ENCODE assay signal across 9 mouse cellular contexts in genomic region chr7:101378796-101379465, GRCm38 (mm10). TPM values are rescaled to one million over a fixed set of nuclear protein-coding genes. Genes with fewer than 3 reads are reported as not detected.
A peak's percentile ranks its signal among the peaks of the same experiment; 100 is the strongest.
DNase-seq lines count a peak whose midpoint lies in the region; ATAC-seq lines count a peak whose summit lies in the region.
"Had no signal": no experiment of that assay in that cellular context is flagged by ENCODE, and none has a peak within 500 bp of the region (broad histone marks: within the 10 kb centered on the region; RNA-seq: fewer than 3 reads in every experiment).

No protein-coding gene starts in this region.

- no peaks in the 10 kb centered on the region for H3K36me3 ChIP-seq in midbrain, embryonic 10.5 days
- no peaks in the 10 kb centered on the region for H3K36me3 ChIP-seq in midbrain, embryonic 14.5 days (ENCODE audit: control insufficient read depth, insufficient read depth, low read length)

- H3K4me2 ChIP-seq in midbrain, embryonic 14.5 days (ENCODE audit: low read length): no peak overlapping the region

- H3K9ac ChIP-seq in midbrain, embryonic 14.5 days (replicated peaks; ENCODE audit: low read length): no peak overlapping the region

- H3K4me3 ChIP-seq in midbrain, embryonic 10.5 days: no peak overlapping the region
- no peak overlapping the region for H3K4me3 ChIP-seq in midbrain, embryonic 14.5 days (replicated peaks; ENCODE audit: low read depth, low read length)
- H3K4me3 ChIP-seq: erythroblast, embryonic 14.5 days had no signal

- H3K27me3 ChIP-seq in midbrain, embryonic 10.5 days (ENCODE audit: low read depth, poor library complexity, severe bottlenecking): no peaks in the 10 kb centered on the region
- H3K27me3 ChIP-seq in midbrain, embryonic 14.5 days (ENCODE audit: control insufficient read depth, insufficient read depth, low read length): no peaks in the 10 kb centered on the region

- ATAC-seq in midbrain, embryonic 14.5 days (ENCODE audit: low FRiP score, low TSS enrichment): no peak

- H3K4me1 ChIP-seq in midbrain, embryonic 10.5 days: peaks cover 26% of the 10 kb centered on the region
- no peaks in the 10 kb centered on the region for H3K4me1 ChIP-seq in midbrain, embryonic 14.5 days (ENCODE audit: control insufficient read depth, insufficient read depth, low read length)

- 66% methylated on average over 5 of the region's 5 CpGs for WGBS in midbrain, embryonic 10.5 days
- 65% methylated on average over 5 of the region's 5 CpGs for WGBS in midbrain, embryonic 14.5 days

- H3K27ac ChIP-seq in midbrain, embryonic 10.5 days (replicated peaks): peak overlapping the region; percentile 46
- no peak overlapping the region for H3K27ac ChIP-seq in midbrain, embryonic 14.5 days (replicated peaks; ENCODE audit: low read depth, low read length)

- H3K9me3 ChIP-seq in midbrain, embryonic 10.5 days (replicated peaks): no peaks in the 10 kb centered on the region
- H3K9me3 ChIP-seq in midbrain, embryonic 14.5 days (ENCODE audit: control insufficient read depth, low read length): no peaks in the 10 kb centered on the region

- DNase-seq in adrenal gland, postnatal 14 days: peak; percentile 50
- DNase-seq in adrenal gland, adult 8-10 months: no peak
- no peak for DNase-seq in midbrain, embryonic 10.5 days (ENCODE audit: low spot score)
- DNase-seq in midbrain, embryonic 14.5 days: no peak
- DNase-seq in kidney, postnatal 25 days: peak; percentile 60 to 82
- DNase-seq in retina, postnatal 1 day: peak; percentile 50
- no peak for DNase-seq in cerebellum, adult 9-11 months
- no peak for DNase-seq in layer of hippocampus, adult 9-11 months

RNA-seq across cellular contexts. Expression of gene Arap1, which starts 31.1 kb away (rescaled TPM):
- total RNA-seq in adrenal gland, postnatal 14 days (2021): 39.7 and 55.7 TPM in 2 replicates
- total RNA-seq in adrenal gland, adult 8-10 months (2022): 10 to 100 TPM; 34.8 to 67.7 (median 49.6) TPM
- 13.6 and 16.3 TPM in 2 replicates for polyA plus RNA-seq in midbrain, embryonic 10.5 days (2016; fragmentation: Nextera tagmentation; extraction: Ambion mirVana)
- polyA plus RNA-seq in midbrain, embryonic 14.5 days (2014; fragmentation: Nextera tagmentation; extraction: Ambion mirVana): 2.0 and 8.7 TPM in 2 replicates

RNA-seq across cellular contexts. Expression of gene Gm45837, which starts 31.8 kb away (rescaled TPM):
- not detected in 2 replicates for total RNA-seq in adrenal gland, postnatal 14 days (2021)
- 1 to 10 TPM in 2 of 4 experiments, not detected in 2; 4.4 to 8.6 TPM for total RNA-seq in adrenal gland, adult 8-10 months (2022)
- polyA plus RNA-seq in midbrain, embryonic 10.5 days (2016; fragmentation: Nextera tagmentation; extraction: Ambion mirVana): 3.0 TPM in 1 of 2 replicates, not detected in the other
- not detected in 2 replicates for polyA plus RNA-seq in midbrain, embryonic 14.5 days (2014; fragmentation: Nextera tagmentation; extraction: Ambion mirVana)
- polyA plus RNA-seq: erythroblast, embryonic 14.5 days had no signal

RNA-seq across cellular contexts. Expression of gene Pde2a, which starts 42.6 kb away (rescaled TPM):
- 132 and 141 TPM in 2 replicates for total RNA-seq in adrenal gland, postnatal 14 days (2021)
- 100 to 1,000 TPM; 219 to 291 (median 255) TPM for total RNA-seq in adrenal gland, adult 8-10 months (2022)
- 11.9 and 13.4 TPM in 2 replicates for polyA plus RNA-seq in midbrain, embryonic 10.5 days (2016; fragmentation: Nextera tagmentation; extraction: Ambion mirVana)
- 23.0 and 25.7 TPM in 2 replicates for polyA plus RNA-seq in midbrain, embryonic 14.5 days (2014; fragmentation: Nextera tagmentation; extraction: Ambion mirVana)

Comparison
In these comparisons a context has a peak if more than half of its experiments do, and no peak if none do; other contexts are left out.
1. DNase-seq: peak in adrenal gland, postnatal 14 days (single experiment), kidney, postnatal 25 days (2 of 2) and retina, postnatal 1 day (single experiment); none in adrenal gland, adult 8-10 months (single experiment), midbrain, embryonic 10.5 days (single experiment), midbrain, embryonic 14.5 days (single experiment), cerebellum, adult 9-11 months (single experiment) and layer of hippocampus, adult 9-11 months (single experiment).